Mouse (Mus musculus) T-helper 2 cell (primary cell): Measurements from ENCODE around the gene Mup10.
"Not testable (repeated sequence)": the region's sequence is repeated elsewhere in the genome, so short reads cannot be mapped to it uniquely, and the experiment has no call there.

ENCODE experiments used
- in situ Hi-C: fragments of 300-600 bp; cut with MboI, MseI; formaldehyde crosslinking; loops from one replicate; pipeline ENCODE4 v1.15.1; 2025; ENCODE audit warnings: high pct_unique_total_duplicates

Mup10 gene

DNA sequence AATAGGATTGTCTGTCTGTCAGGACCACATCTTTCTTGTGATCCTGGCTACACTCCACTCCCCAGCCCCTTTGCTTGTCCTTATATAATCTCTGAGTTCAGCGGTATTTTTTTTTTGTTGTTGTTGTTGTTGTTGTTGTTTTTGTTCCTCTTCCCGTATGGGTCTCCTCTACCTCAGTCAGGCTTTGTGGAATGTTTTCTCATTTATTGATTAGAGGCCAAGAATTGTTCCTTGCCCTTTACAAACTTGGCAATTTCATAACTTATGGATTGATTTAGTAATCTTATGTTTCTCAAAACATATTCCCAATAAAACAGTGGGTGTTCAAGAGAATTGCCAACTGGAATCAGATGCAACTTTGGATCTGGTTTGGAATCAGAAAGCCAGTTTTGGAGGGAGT lies at the start of gene Mup10:
TSS of gene Mup10 (minus strand) at position 101 of the 400 bp plus-strand sequence.
- in situ Hi-C loops = not testable (repeated sequence)
